Mouse (Mus musculus) regulatory T cell (primary cell): Measurements from ENCODE around the gene H2-DMa.

ENCODE experiments used
- in situ Hi-C: fragments of 300-600 bp; cut with MboI, MseI; formaldehyde crosslinking; loops from one replicate; pipeline ENCODE4 v1.15.1; 2025; ENCODE audit warnings: high pct_unique_total_duplicates

Gene H2-DMa

GRCm38 (mm10) chr17:34102831-34103230 lies 16.5 kb upstream of the H2-DMa start:
- in situ Hi-C loops, result no loop called here

GRCm38 (mm10) chr17:34104804-34105203 lies 14.5 kb upstream of the H2-DMa start:
- in situ Hi-C loops, result no loop called here

GRCm38 (mm10) chr17:34106555-34106954 lies 12.8 kb upstream of the H2-DMa start:
- in situ Hi-C loops, result no loop called here

GRCm38 (mm10) chr17:34107109-34107867 lies 12.1 kb upstream of the H2-DMa start:
- in situ Hi-C loops, result no loop called here

GRCm38 (mm10) chr17:34108460-34108859 lies 10.9 kb upstream of the H2-DMa start:
- in situ Hi-C loops, result no loop called here

- in situ Hi-C loops, result no loop called here
Measured at GRCm38 (mm10) chr17:34109038-34109805, 10.1 kb upstream of the H2-DMa start.

GRCm38 (mm10) chr17:34109806-34110195 lies 9.5 kb upstream of the H2-DMa start:
- in situ Hi-C loops, result no loop called here

- in situ Hi-C loops, result no loop called here
Measured at GRCm38 (mm10) chr17:34110309-34110708, 9.0 kb upstream of the H2-DMa start.

- in situ Hi-C loops, result no loop called here
Measured at GRCm38 (mm10) chr17:34114114-34114513, 5.2 kb upstream of the H2-DMa start.

- in situ Hi-C loops, result no loop called here
Measured at GRCm38 (mm10) chr17:34116736-34117370, 2.5 kb upstream of the H2-DMa start.

GRCm38 (mm10) chr17:34117421-34118112 lies 1.8 kb upstream of the H2-DMa start:
- in situ Hi-C loops, result no loop called here

- in situ Hi-C loops, result no loop called here
Measured at GRCm38 (mm10) chr17:34118113-34118872, 1.0 kb upstream of the H2-DMa start.

- in situ Hi-C loops, result no loop called here
Measured at GRCm38 (mm10) chr17:34118873-34119248, 480 bp upstream of the H2-DMa start.

GRCm38 (mm10) chr17:34120180-34120723 lies 911 bp downstream of the H2-DMa start:
- in situ Hi-C loops, result no loop called here

GRCm38 (mm10) chr17:34120814-34121171 lies 1.5 kb downstream of the H2-DMa start:
- in situ Hi-C loops, result no loop called here

GRCm38 (mm10) chr17:34121172-34121878 lies 2.0 kb downstream of the H2-DMa start:
- in situ Hi-C loops, result no loop called here

- in situ Hi-C loops, result no loop called here
Measured at GRCm38 (mm10) chr17:34121879-34122187, 2.5 kb downstream of the H2-DMa start.

- in situ Hi-C loops, result no loop called here
Measured at GRCm38 (mm10) chr17:34122188-34122984, 3.0 kb downstream of the H2-DMa start, which contains the start of gene Brd2. Gene Brd2 (minus strand): TSS chr17:34122634.

GRCm38 (mm10) chr17:34123111-34123510 lies 3.8 kb downstream of the H2-DMa start:
- in situ Hi-C loops, result no loop called here

GRCm38 (mm10) chr17:34123518-34123917 lies 4.2 kb downstream of the H2-DMa start:
- in situ Hi-C loops, result no loop called here
